Mouse (Mus musculus) olfactory bulb, adult 2 months (tissue): ENCODE measurements around the gene Olfr57. TPM values are rescaled to one million over a fixed set of nuclear protein-coding genes. Genes with fewer than 3 reads are reported as not detected.
"Not testable (repeated sequence)": the region's sequence is repeated elsewhere in the genome, so short reads cannot be mapped to it uniquely, and the experiment has no call there.

ENCODE experiments used
- H3K27ac ChIP-seq: fragments of 200-500 bp; 2 replicates; pipeline ENCODE4 v1.5.1; 2012; ENCODE audit warnings: low read depth, low read length; ENCODE audit not compliant: insufficient read depth
- H3K4me1 ChIP-seq: fragments of 200-500 bp; 2 replicates; pipeline ENCODE4 v1.6.1; 2012; ENCODE audit warnings: low read length; ENCODE audit not compliant: control insufficient read depth, insufficient read depth
- H3K4me3 ChIP-seq: fragments of 200-500 bp; 2 replicates; pipeline ENCODE4 v1.5.1; 2012; ENCODE audit warnings: mild to moderate bottlenecking, low read depth, low read length, moderate library complexity; ENCODE audit not compliant: insufficient read depth
- CTCF ChIP-seq: fragments of 200-500 bp; IDR thresholded peaks from 2 replicates; pipeline ENCODE4 v1.5.1; 2012; ENCODE audit warnings: low read depth, mild to moderate bottlenecking, low read length, moderate library complexity; ENCODE audit not compliant: insufficient read depth
- POLR2A ChIP-seq: fragments of 200-500 bp; IDR thresholded peaks from 2 replicates; pipeline ENCODE4 v1.6.1; 2012; ENCODE audit warnings: mild to moderate bottlenecking, low read depth, low read length, moderate library complexity; ENCODE audit not compliant: insufficient read depth
- WGBS: fragments of 180-500 bp; shearing (Covaris S2); methylation state at CpG from one replicate; pipeline ENCODE4 v1.1.7; 2018; 5-methylcytosine and 5-hydroxymethylcytosine counted together
- polyA plus RNA-seq: library from polyadenylated mRNA; stranded (reverse); fragments of >200 nt; gene quantifications from 2 replicates; pipeline ENCODE4 v1.2.4, GENCODE M21; 2012; ENCODE audit warnings: low replicate concordance; ENCODE audit not compliant: missing spikeins, insufficient read depth, insufficient read length

Olfr57 gene
- polyA plus RNA-seq = not detected in 2 replicates

- no peaks in the 10 kb centered on the region for H3K4me1 ChIP-seq
- H3K4me3 ChIP-seq = no peak within 1 kb of the TSS
- TF ChIP-seq POLR2A (no peak), CTCF (no peak)
- no peak within 1 kb of the TSS for H3K27ac ChIP-seq
Observed at GRCm38 (mm10) chr10:79028441-79028840, at the start of gene Olfr57. TSS of gene Olfr57 (plus strand) at chr10:79028741.

GRCm38 (mm10) chr10:78980750-78981149 lies 47.8 kb upstream of the Olfr57 start, which contains the start of gene Olfr1352:
TSS of gene Olfr1352 (plus strand) at chr10:78981050.
- H3K4me3 ChIP-seq = no peak within 1 kb of the TSS
- no peak within 1 kb of the TSS for H3K27ac ChIP-seq
- no peak for TF ChIP-seq POLR2A
- H3K4me1 ChIP-seq = no peaks in the 10 kb centered on the region

GRCm38 (mm10) chr10:79012172-79012571 lies 16.4 kb upstream of the Olfr57 start, which contains the start of gene Olfr1351:
TSS of gene Olfr1351 (plus strand) at chr10:79012472.
- no peak for TF ChIP-seq CTCF
- Histone ChIP-seq H3K4me1 (no peaks in the 10 kb centered on the region), H3K27ac (no peak within 1 kb of the TSS), H3K4me3 (no peak within 1 kb of the TSS)
- 63% methylated on average over 1 of the region's 1 CpGs for WGBS

GRCm38 (mm10) chr10:79042457-79042856 lies 13.9 kb downstream of the Olfr57 start:
- 78% methylated on average over 2 of the region's 2 CpGs for WGBS
- H3K4me1 ChIP-seq, H3K27ac ChIP-seq, H3K4me3 ChIP-seq: not testable (repeated sequence)

GRCm38 (mm10) chr10:79057370-79057769 lies 28.8 kb downstream of the Olfr57 start:
- not testable (repeated sequence) for H3K4me3 ChIP-seq, H3K27ac ChIP-seq, H3K4me1 ChIP-seq
- 94% methylated on average over 3 of the region's 3 CpGs for WGBS

Other genes with a start within 250 kb of the Olfr57 start
- not detected in 2 replicates for gene Slc1a6, start 248.2 kb upstream of the Olfr57 start, polyA plus RNA-seq
- not detected in 2 replicates for gene Olfr1356, start 176.6 kb upstream of the Olfr57 start, polyA plus RNA-seq
- gene Olfr1355, start 153.2 kb upstream of the Olfr57 start, polyA plus RNA-seq = not detected in 2 replicates
- gene Olfr1354, start 115.6 kb upstream of the Olfr57 start, polyA plus RNA-seq = not detected in 2 replicates
- not detected in 2 replicates for gene Olfr8, start 78.1 kb upstream of the Olfr57 start, polyA plus RNA-seq
- not detected in 2 replicates for gene Olfr1353, start 65.4 kb upstream of the Olfr57 start, polyA plus RNA-seq
- gene Olfr1352, start 47.7 kb upstream of the Olfr57 start, polyA plus RNA-seq = not detected in 2 replicates
- not detected in 2 replicates for gene Olfr1351, start 16.3 kb upstream of the Olfr57 start, polyA plus RNA-seq
- gene 2610008E11Rik, start 68.9 kb downstream of the Olfr57 start, polyA plus RNA-seq = not detected in 2 replicates
- not detected in 2 replicates for gene Vmn2r80, start 120.0 kb downstream of the Olfr57 start, polyA plus RNA-seq
- gene Vmn2r81, start 219.0 kb downstream of the Olfr57 start, polyA plus RNA-seq = not detected in 2 replicates